Mouse (Mus musculus) liver, postnatal 0 days (tissue): ENCODE measurements around the gene Slc16a1.
A peak's percentile ranks its signal among the peaks of the same experiment; 100 is the strongest.

ENCODE experiments used
- CTCF ChIP-seq: sonication (generic); IDR thresholded peaks from 2 replicates; pipeline ENCODE4 v1.5.1; 2016; ENCODE audit warnings: antibody characterized with exemption, low read depth
- EP300 ChIP-seq: IDR thresholded peaks from 2 replicates; pipeline ENCODE4 v1.6.1; 2016; ENCODE audit warnings: antibody characterized with exemption, low read depth, mild to moderate bottlenecking

DNA sequence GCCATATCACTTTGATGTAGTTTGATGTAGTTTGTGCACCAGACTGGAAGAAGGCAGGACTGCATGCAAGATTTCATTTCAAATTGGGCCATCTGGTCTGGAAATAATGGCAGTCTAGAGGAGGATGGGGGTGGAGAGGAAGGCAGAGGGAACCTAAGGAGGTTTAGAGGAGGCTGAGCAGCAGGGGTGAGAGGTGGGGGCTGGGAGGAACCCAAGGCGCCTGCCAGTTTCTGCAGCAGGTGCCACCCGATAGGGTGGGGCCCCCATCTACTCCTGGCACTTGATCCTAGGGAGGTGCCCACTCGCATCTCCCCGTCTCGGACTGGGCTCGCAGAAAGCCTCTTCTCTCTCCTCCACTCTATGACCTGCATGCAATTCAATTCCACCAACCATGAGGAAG is 33.1 kb downstream of the Slc16a1 start:
- no peak for TF ChIP-seq CTCF
- peak; percentile 88 for TF ChIP-seq EP300
